8 mouse cellular contexts compared by ENCODE assay signal in genomic region chr4:137952840-137953239, GRCm38 (mm10). TPM values are rescaled to one million over a fixed set of nuclear protein-coding genes. Genes with fewer than 3 reads are reported as not detected.
DNase-seq lines count a peak whose midpoint lies in the region; TF ChIP-seq lines count a peak whose summit lies in the region.
"Had no signal": no experiment of that assay in that cellular context is flagged by ENCODE, and none has a peak within 500 bp of the region (broad histone marks: within the 10 kb centered on the region; RNA-seq: fewer than 3 reads in every experiment).

No protein-coding gene starts in this region.

- no peak overlapping the region for H3K4me3 ChIP-seq in layer of hippocampus, adult 2 months
- H3K4me3 ChIP-seq: stomach, embryonic 15.5 days had no signal

- DNase-seq in 3T3-L1 (ENCODE audit: low read depth, low spot score): peak; percentile 71
- peak; percentile 88 to 89 for DNase-seq in B cell, adult 2 months
- peak; percentile 90 for DNase-seq in brain, adult 2 months (ENCODE audit: low read depth, low spot score)
- peak; percentile 31 for DNase-seq in fibroblast of lung, adult 2 months (ENCODE audit: low read depth)
- DNase-seq in layer of hippocampus, adult 2 months (ENCODE audit: low spot score in 2 of 2): peak; percentile 72 to 86
- DNase-seq in lung, postnatal 36 days: peak; percentile 84
- peak; percentile 55 to 66 for DNase-seq in spleen, postnatal 36 days (ENCODE audit: low spot score in 2 of 2)

- TF ChIP-seq CTCF in layer of hippocampus, adult 2 months (conservative IDR thresholded peaks at IDR 0.05): peak; percentile 88

- no peak overlapping the region for H3K27ac ChIP-seq in layer of hippocampus, adult 2 months
- H3K27ac ChIP-seq: stomach, embryonic 15.5 days had no signal

RNA-seq across cellular contexts. Expression of gene Eif4g3, which starts 40.0 kb away (rescaled TPM):
- 100 to 1,000 TPM; 158 TPM for total RNA-seq in layer of hippocampus, adult 2 months (2021)

Comparison
In these comparisons a context has a peak if more than half of its experiments do, and no peak if none do; other contexts are left out.
1. DNase-seq: peak in every context shown above with its lines; median percentile 90 in brain, adult 2 months; 88 in B cell, adult 2 months; 84 in lung, postnatal 36 days; 79 in layer of hippocampus, adult 2 months; 71 in 3T3-L1; 60 in spleen, postnatal 36 days; 31 in fibroblast of lung, adult 2 months.